Mouse (Mus musculus) CH12.LX (cell line): ENCODE measurements around the gene Tmem88b. TPM values are rescaled to one million over a fixed set of nuclear protein-coding genes. Genes with fewer than 3 reads are reported as not detected.

Source experiments
- DNase-seq: peaks from one replicate; pipeline ENCODE4 v3.0.0-alpha.2; 2013; ENCODE audit errors: extremely low read depth
- H3K27ac ChIP-seq: 2 replicates; pipeline ENCODE4 v1.5.1; 2012; ENCODE audit warnings: low read depth, mild to moderate bottlenecking, control low read depth, moderate library complexity; ENCODE audit not compliant: insufficient read depth
- H3K27me3 ChIP-seq: replicated peaks from 2 replicates; pipeline ENCODE3; 2012; ENCODE audit warnings: inconsistent platforms
- H3K36me3 ChIP-seq, 2 experiments: replicated peaks in 1 of 2; 2 replicates each; pipeline versions ENCODE3 to v1.6.1; 2012; ENCODE audit warnings: inconsistent platforms in 1 of 2, low read length in 1 of 2, mild to moderate bottlenecking in 1 of 2, mixed read lengths in 1 of 2, moderate library complexity in 1 of 2; ENCODE audit not compliant: control insufficient read depth in 1 of 2, insufficient read depth in 1 of 2
- H3K4me1 ChIP-seq, 2 experiments: 2 replicates each; pipeline ENCODE4 v1.6.1; 2012; ENCODE audit warnings: inconsistent platforms in 1 of 2, moderate library complexity in 1 of 2; ENCODE audit not compliant: insufficient read depth in 2 of 2, control insufficient read depth in 1 of 2
- H3K4me2 ChIP-seq: 2 replicates; pipeline ENCODE4 v1.6.1; 2012; ENCODE audit warnings: low read depth, mild to moderate bottlenecking, control low read depth; ENCODE audit not compliant: poor library complexity, insufficient read depth, severe bottlenecking
- H3K4me3 ChIP-seq, 3 experiments: fragments of 150-350 bp in 1 of 3; sonication (generic) in 1 of 3; replicated peaks in 1 of 3; 2 replicates each; pipeline versions ENCODE3 to v1.5.1; 2011 to 2012; ENCODE audit warnings: low read depth in 2 of 3, low read length in 2 of 3, mild to moderate bottlenecking in 2 of 3, moderate library complexity in 2 of 3, control low read depth in 1 of 3, improper control_type of control experiment in 1 of 3, inconsistent platforms in 1 of 3, mixed read lengths in 1 of 3; ENCODE audit not compliant: poor library complexity in 1 of 3
- H3K79me2 ChIP-seq: replicated peaks from 2 replicates; pipeline ENCODE4 v1.6.1; 2012; ENCODE audit warnings: mild to moderate bottlenecking, moderate library complexity; ENCODE audit not compliant: control insufficient read depth, poor library complexity, insufficient read depth, severe bottlenecking; ENCODE audit errors: extremely low read depth
- H3K9ac ChIP-seq: 2 replicates; pipeline ENCODE4 v1.6.1; 2012; ENCODE audit warnings: low read depth, mild to moderate bottlenecking, control low read depth, moderate library complexity; ENCODE audit not compliant: insufficient read depth
- H3K9me3 ChIP-seq: replicated peaks from 2 replicates; pipeline ENCODE3; 2012; ENCODE audit warnings: low read length, inconsistent platforms, mixed read lengths
- BHLHE40 ChIP-seq: IDR thresholded peaks from 2 replicates; pipeline ENCODE4 v1.6.1; 2011; ENCODE audit warnings: mild to moderate bottlenecking, low read depth, low read length, improper control_type of control experiment
- E2F4 ChIP-seq: IDR thresholded peaks from 2 replicates; pipeline ENCODE4 v1.6.1; 2011; ENCODE audit warnings: low read depth, low read length, improper control_type of control experiment; ENCODE audit not compliant: insufficient replicate concordance
- ELF1 ChIP-seq: IDR thresholded peaks from 2 replicates; pipeline ENCODE4 v1.6.1; 2014; ENCODE audit warnings: low read depth, mild to moderate bottlenecking, inconsistent platforms, low read length, improper control_type of control experiment
- EP300 ChIP-seq: IDR thresholded peaks from 2 replicates; pipeline ENCODE4 v1.6.1; 2011; ENCODE audit warnings: low read length, improper control_type of control experiment
- GABPA ChIP-seq: IDR thresholded peaks from 2 replicates; pipeline ENCODE4 v1.6.1; 2012; ENCODE audit warnings: low read depth, low read length, improper control_type of control experiment, inconsistent platforms; ENCODE audit not compliant: insufficient replicate concordance
- HCFC1 ChIP-seq: IDR thresholded peaks from 2 replicates; pipeline ENCODE4 v1.6.1; 2012; ENCODE audit warnings: low read depth, mild to moderate bottlenecking, inconsistent platforms, low read length, improper control_type of control experiment
- IRF4 ChIP-seq: IDR thresholded peaks from 2 replicates; pipeline ENCODE4 v1.6.1; 2014; ENCODE audit warnings: low read depth, mild to moderate bottlenecking, inconsistent platforms, low read length, improper control_type of control experiment
- JUND ChIP-seq: conservative IDR thresholded peaks from 2 replicates; pipeline ENCODE4 v1.6.1; 2011; ENCODE audit warnings: low read depth, low read length, improper control_type of control experiment
- MAFK ChIP-seq: IDR thresholded peaks from 2 replicates; pipeline ENCODE4 v1.6.1; 2011; ENCODE audit warnings: low read length, improper control_type of control experiment; ENCODE audit not compliant: insufficient replicate concordance
- MXI1 ChIP-seq: IDR thresholded peaks from 2 replicates; pipeline ENCODE4 v1.6.1; 2011; ENCODE audit warnings: mild to moderate bottlenecking, low read depth, low read length, improper control_type of control experiment
- MYC ChIP-seq: IDR thresholded peaks from 2 replicates; pipeline ENCODE4 v1.6.1; 2011; ENCODE audit warnings: low read depth, mild to moderate bottlenecking, improper control_type of control experiment, low read length
- RAD21 ChIP-seq: IDR thresholded peaks from 2 replicates; pipeline ENCODE4 v1.6.1; 2011; ENCODE audit warnings: low read depth, mild to moderate bottlenecking, low read length, improper control_type of control experiment, moderate library complexity
- RCOR1 ChIP-seq: conservative IDR thresholded peaks from 2 replicates; pipeline ENCODE4 v1.6.1; 2012; ENCODE audit warnings: low read depth, mild to moderate bottlenecking, inconsistent platforms, low read length, improper control_type of control experiment
- TCF12 ChIP-seq: IDR thresholded peaks from 2 replicates; pipeline ENCODE4 v1.6.1; 2014; ENCODE audit warnings: low read depth, mild to moderate bottlenecking, inconsistent platforms, low read length, improper control_type of control experiment
- dilution Hi-C: fragments of 300-500 bp; cut with MboI; formaldehyde crosslinking; loops from 2 replicates; pipeline ENCODE4 v1.14.3; 2020; ENCODE audit warnings: low sequenced_read_pairs; ENCODE audit not compliant: extremely low pct_unique_long_range_greater_than_20kb, extremely low pct_ligation_motif_present
- in situ Hi-C: fragments of 300-500 bp; cut with MboI; formaldehyde crosslinking; loops from 3 replicates; pipeline ENCODE4 v1.14.3; 2019; ENCODE audit warnings: low sequenced_read_pairs, low pct_ligation_motif_present, low pct_unique_long_range_greater_than_20kb, mixed read lengths
- polyA plus RNA-seq: library from polyadenylated mRNA; unstranded; fragments of >175 nt; gene quantifications from 2 replicates; pipeline ENCODE4 v1.2.1, GENCODE M21; 2012; ENCODE audit warnings: low read depth; ENCODE audit not compliant: insufficient read length
- total RNA-seq, 2 experiments: library from RNA; depleted of rRNA; stranded (reverse); fragments of 300-350 nt in 1 of 2; fragments of >200 nt in 1 of 2; gene quantifications; 2 replicates each; pipeline ENCODE4 v1.2.3; 2012 to 2014

Gene Tmem88b
- total and polyA plus RNA-seq, 3 experiments: 0.04 TPM; not detected in 2

GRCm38 (mm10) chr4:155776704-155777335 lies 8.9 kb downstream of the Tmem88b start:
- H3K27ac ChIP-seq: no peak overlapping the region
- TF ChIP-seq MAFK: no peak
- TF ChIP-seq, all 38 proteins: peak for 0
- no peak overlapping the region for H3K4me3 ChIP-seq
- no peak overlapping the region for H3K4me2 ChIP-seq
- no peak overlapping the region for H3K9ac ChIP-seq
- H3K79me2 ChIP-seq: no peaks in the 10 kb centered on the region
- peaks cover 47% of the 10 kb centered on the region for H3K27me3 ChIP-seq
- no peaks in the 10 kb centered on the region for H3K36me3 ChIP-seq
- no peak for DNase-seq
- in situ Hi-C loops (no loop called here), dilution Hi-C loops (no loop called here)
- H3K9me3 ChIP-seq: no peaks in the 10 kb centered on the region
- peaks cover 14 to 38% of the 10 kb centered on the region in 2 experiments for H3K4me1 ChIP-seq

GRCm38 (mm10) chr4:155775855-155776254 lies 9.8 kb downstream of the Tmem88b start:
- no peaks in the 10 kb centered on the region for H3K36me3 ChIP-seq
- in situ Hi-C loops (no loop called here), dilution Hi-C loops (no loop called here)
- H3K4me1 ChIP-seq: peaks cover 14 to 36% of the 10 kb centered on the region in 2 experiments
- H3K27me3 ChIP-seq: peaks cover 50% of the 10 kb centered on the region
- no peak overlapping the region for H3K4me3 ChIP-seq
- no peak overlapping the region for H3K27ac ChIP-seq
- no peak for TF ChIP-seq ELF1
- no peak for TF ChIP-seq RCOR1
- TF ChIP-seq MXI1: no peak
- TF ChIP-seq BHLHE40: no peak
- no peak for TF ChIP-seq JUND
- TF ChIP-seq RAD21: no peak
- TF ChIP-seq GABPA: no peak
- TF ChIP-seq E2F4: no peak
- no peak for TF ChIP-seq TCF12
- TF ChIP-seq EP300: no peak
- TF ChIP-seq IRF4: no peak
- no peak for TF ChIP-seq MYC
- TF ChIP-seq HCFC1: no peak
- no peak for DNase-seq
- H3K9ac ChIP-seq: no peak overlapping the region
- no peak overlapping the region for H3K4me2 ChIP-seq
- H3K79me2 ChIP-seq: no peaks in the 10 kb centered on the region
- no peaks in the 10 kb centered on the region for H3K9me3 ChIP-seq
